Mouse (Mus musculus): ENCODE measurements around the gene Tnni2. TPM values are rescaled to one million over a fixed set of nuclear protein-coding genes. Genes with fewer than 3 reads are reported as not detected.
A peak's percentile ranks its signal among the peaks of the same experiment; 100 is the strongest.

Gene Tnni2
- polyA plus RNA-seq, 1 experiment from 2014 or later: 0.73 TPM

DNA sequence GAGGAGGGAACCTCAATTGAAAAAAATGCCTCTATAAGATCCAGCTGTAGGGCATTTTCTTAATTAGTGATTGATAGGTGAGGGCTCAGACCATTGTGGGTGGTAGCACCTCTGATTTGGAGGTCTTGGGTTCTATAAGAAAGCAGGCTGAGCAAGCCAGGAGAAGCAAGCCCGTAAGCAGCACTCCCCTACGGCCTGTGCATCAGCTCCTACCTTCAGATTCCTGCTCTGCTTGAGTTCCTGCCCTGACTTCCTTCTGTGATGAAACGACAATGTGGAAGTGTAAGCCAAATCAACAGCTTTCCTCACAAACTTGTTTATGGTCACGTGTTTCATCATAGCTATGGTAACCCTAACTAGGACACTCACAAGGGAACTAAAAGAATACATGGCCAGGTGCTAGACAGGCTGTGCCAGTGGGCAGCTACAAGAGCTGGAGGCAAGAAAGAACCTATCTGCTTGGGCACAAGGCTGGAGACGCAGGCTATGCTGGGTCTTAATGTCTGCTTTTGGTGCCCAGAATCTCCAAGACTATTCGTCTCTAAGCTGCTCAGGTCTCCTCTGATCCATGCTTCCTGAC, 7.5 kb downstream of the Tnni2 start:
- no peaks in the 10 kb centered on the region for H3K4me1 ChIP-seq
- no peaks in the 10 kb centered on the region for H3K27me3 ChIP-seq
- H3K27ac ChIP-seq (replicated peaks): no peak overlapping the region
- H3K9me3 ChIP-seq: no peaks in the 10 kb centered on the region
- no peaks in the 10 kb centered on the region for H3K36me3 ChIP-seq
- WGBS: 79% methylated on average over 6 of the region's 6 CpGs
- no peak for ATAC-seq (replicated peaks)
- H3K4me2 ChIP-seq (replicated peaks): no peak overlapping the region
- no peak overlapping the region for H3K4me3 ChIP-seq
- H3K9ac ChIP-seq (replicated peaks): no peak overlapping the region

DNA sequence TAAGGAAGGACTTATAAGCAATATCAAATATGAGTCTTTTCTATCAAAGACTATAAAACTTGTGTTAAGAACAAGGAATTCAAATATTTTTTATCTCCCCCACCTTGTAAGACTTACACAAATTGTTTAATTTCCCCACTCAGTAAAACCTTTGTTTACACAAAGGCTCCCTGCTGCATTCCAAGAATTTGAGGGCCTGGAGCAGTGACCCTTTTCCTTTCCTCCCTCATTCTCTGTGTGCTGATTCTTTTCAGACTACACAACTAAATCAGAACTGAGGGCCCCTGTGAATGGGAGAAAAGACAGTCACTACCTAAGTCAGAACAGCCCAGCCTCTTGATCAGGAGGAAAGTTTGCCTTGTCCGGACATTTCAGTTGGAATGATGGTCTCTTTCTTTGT, 13.1 kb downstream of the Tnni2 start:
- H3K4me2 ChIP-seq (replicated peaks): no peak overlapping the region
- WGBS: 16% methylated on average over 1 of the region's 1 CpGs
- H3K9me3 ChIP-seq: no peaks in the 10 kb centered on the region
- no peaks in the 10 kb centered on the region for H3K36me3 ChIP-seq
- H3K27me3 ChIP-seq: no peaks in the 10 kb centered on the region
- no peak overlapping the region for H3K27ac ChIP-seq (replicated peaks)
- peaks cover 16% of the 10 kb centered on the region for H3K4me1 ChIP-seq
- ATAC-seq (replicated peaks): no peak
- no peak overlapping the region for H3K4me3 ChIP-seq
- no peak overlapping the region for H3K9ac ChIP-seq (replicated peaks)

DNA sequence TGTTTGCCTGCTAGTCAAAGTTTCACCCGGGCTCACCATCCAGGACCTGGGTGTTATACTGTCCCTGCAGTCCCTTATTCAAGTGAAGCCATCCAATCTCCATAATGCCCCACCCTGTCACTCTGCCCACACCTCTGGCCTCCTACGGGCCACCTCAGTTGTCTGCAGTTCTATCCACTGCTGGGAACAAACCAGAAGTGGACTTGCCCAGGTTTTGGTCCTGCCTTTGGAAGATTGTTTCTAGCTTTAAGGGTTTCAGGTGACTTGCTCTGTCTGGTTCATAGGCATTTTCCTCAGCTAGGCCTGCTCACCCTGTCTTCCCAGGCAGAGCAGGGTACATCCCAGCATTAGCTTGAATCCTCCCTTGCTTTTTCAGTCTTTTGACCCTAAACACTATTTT, 13.6 kb downstream of the Tnni2 start:
- Histone ChIP-seq H3K27me3 (no peaks in the 10 kb centered on the region), H3K4me3 (no peak overlapping the region), H3K9ac (replicated peaks) (no peak overlapping the region), H3K27ac (replicated peaks) (0 out of 2 replicates have a peak overlapping the region, but pooled peaks have one; percentile 13), H3K4me1 (peaks cover 16% of the 10 kb centered on the region), H3K9me3 (no peaks in the 10 kb centered on the region), H3K4me2 (replicated peaks) (no peak overlapping the region), H3K36me3 (no peaks in the 10 kb centered on the region)
- 43% methylated on average over 2 of the region's 2 CpGs for WGBS
- no peak for ATAC-seq (replicated peaks)

DNA sequence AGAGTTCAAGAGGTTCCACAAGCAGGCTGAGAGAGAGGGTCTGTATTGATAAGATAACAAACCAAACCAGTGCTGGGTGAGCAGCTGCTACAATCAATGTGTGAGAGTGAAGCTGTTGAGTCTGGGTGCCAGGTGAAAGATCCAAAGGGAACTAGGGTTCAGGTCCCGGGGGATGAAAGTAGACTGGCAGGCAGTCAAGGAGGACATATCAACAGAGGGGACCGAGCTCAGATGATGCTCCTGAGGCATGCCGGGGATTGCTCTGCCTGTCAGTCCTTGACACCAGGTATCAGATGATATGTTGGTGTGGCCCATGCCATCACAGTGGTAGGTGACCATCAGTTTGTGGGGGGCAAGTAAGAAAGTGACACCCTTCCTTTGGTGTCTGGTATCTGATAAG, 15.2 kb downstream of the Tnni2 start:
- Histone ChIP-seq H3K4me3 (no peak overlapping the region), H3K4me1 (peaks cover 16% of the 10 kb centered on the region), H3K9ac (replicated peaks) (no peak overlapping the region), H3K27ac (replicated peaks) (peak overlapping the region; percentile 81), H3K36me3 (no peaks in the 10 kb centered on the region), H3K4me2 (replicated peaks) (no peak overlapping the region), H3K27me3 (no peaks in the 10 kb centered on the region), H3K9me3 (no peaks in the 10 kb centered on the region)
- peak; percentile 32; the same call in 1 of the 2 replicates for ATAC-seq (replicated peaks)
- 84% methylated on average over 3 of the region's 3 CpGs for WGBS

DNA sequence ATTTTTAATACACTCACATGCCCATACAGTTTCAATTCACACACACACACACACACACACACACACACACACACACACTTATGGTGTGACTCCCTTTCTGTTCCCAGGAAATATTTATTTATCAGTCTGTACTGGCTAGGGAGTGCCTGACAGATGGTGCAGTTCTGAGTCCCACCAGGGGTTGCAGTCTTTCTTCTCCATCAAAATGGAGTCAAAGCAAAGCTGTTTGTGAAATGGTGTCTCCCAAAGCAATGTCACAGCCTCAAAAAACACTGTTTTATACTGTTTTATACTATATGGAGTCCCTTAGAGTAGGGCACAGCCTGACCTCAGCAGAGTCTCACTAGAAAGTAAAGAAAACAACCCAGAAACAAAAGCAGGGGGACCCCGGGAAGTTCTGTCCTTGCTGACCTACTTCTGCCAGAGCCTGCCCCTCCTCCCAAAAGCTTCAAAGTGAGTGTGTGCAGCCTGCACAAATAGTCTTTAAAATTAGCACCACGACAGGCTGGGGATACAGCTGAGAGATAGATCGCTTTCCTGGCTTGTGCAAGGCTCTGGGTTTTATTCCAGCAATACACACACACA, 15.7 kb downstream of the Tnni2 start:
- WGBS: 21% methylated on average over 3 of the region's 3 CpGs
- H3K9me3 ChIP-seq: no peaks in the 10 kb centered on the region
- ATAC-seq (replicated peaks): peak; percentile 86
- peak overlapping the region; percentile 81 for H3K27ac ChIP-seq (replicated peaks)
- H3K4me1 ChIP-seq: peaks cover 16% of the 10 kb centered on the region
- no peak overlapping the region for H3K9ac ChIP-seq (replicated peaks)
- H3K4me3 ChIP-seq: no peak overlapping the region
- H3K36me3 ChIP-seq: no peaks in the 10 kb centered on the region
- no peak overlapping the region for H3K4me2 ChIP-seq (replicated peaks)
- no peaks in the 10 kb centered on the region for H3K27me3 ChIP-seq

DNA sequence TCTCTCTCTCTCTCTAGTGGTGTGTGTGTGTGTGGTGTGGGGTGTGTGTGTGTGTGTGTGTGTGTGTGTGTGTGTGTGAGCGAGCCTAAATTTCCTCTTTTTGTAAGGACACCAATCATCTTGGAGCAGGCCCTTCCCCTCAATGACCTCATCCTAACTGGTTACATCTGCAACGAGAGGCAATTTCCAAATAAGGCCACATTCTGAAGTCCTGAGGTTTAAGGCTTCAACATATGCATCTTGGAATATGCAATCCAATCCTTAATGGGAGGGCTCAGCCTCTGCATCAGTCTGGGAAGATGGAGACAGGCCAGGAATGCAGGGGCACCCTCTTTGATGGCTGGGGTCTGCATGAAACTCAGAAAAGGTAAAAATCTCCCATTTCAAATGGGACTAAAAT, 16.4 kb downstream of the Tnni2 start:
- Histone ChIP-seq H3K4me3 (no peak overlapping the region), H3K4me2 (replicated peaks) (no peak overlapping the region), H3K36me3 (no peaks in the 10 kb centered on the region), H3K9me3 (no peaks in the 10 kb centered on the region), H3K9ac (replicated peaks) (no peak overlapping the region), H3K4me1 (peaks cover 16% of the 10 kb centered on the region), H3K27me3 (no peaks in the 10 kb centered on the region), H3K27ac (replicated peaks) (peak overlapping the region; percentile 81)
- WGBS: 40% methylated on average over 2 of the region's 2 CpGs
- ATAC-seq (replicated peaks): no peak

DNA sequence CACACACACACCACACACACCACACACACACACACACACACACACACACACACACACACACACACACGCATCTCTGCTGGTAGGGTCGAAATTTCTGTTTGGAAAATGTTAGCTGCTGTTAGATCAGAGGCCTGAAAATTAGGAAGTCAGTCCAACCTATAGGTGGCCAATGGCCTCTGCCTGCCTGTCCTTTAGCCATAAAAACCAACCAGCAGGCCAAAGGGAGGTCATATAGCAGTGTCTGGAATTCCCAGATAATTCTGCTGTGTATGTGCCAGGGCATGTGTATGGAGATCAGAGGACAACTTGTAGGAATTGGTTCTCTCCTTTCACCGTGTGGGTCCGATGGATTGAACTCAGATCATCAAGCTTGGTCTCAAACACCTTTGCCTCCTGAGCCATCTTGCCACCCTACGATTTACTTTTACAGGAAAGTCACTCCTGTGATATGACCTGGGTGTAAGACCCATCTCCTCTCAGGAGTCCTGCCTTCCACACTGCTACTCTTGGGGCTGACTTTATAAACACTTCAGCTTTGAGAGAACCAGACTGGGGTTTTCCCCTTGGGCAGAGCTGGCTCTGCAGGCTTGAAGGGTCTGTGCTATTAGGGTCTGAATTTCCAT, 17.2 kb downstream of the Tnni2 start:
- WGBS: 91% methylated on average over 5 of the region's 5 CpGs
- Histone ChIP-seq H3K9me3 (no peaks in the 10 kb centered on the region), H3K27me3 (no peaks in the 10 kb centered on the region), H3K4me2 (replicated peaks) (no peak overlapping the region), H3K4me3 (no peak overlapping the region), H3K36me3 (no peaks in the 10 kb centered on the region), H3K27ac (replicated peaks) (no peak overlapping the region), H3K9ac (replicated peaks) (no peak overlapping the region), H3K4me1 (peaks cover 16% of the 10 kb centered on the region)
- no peak for ATAC-seq (replicated peaks)

DNA sequence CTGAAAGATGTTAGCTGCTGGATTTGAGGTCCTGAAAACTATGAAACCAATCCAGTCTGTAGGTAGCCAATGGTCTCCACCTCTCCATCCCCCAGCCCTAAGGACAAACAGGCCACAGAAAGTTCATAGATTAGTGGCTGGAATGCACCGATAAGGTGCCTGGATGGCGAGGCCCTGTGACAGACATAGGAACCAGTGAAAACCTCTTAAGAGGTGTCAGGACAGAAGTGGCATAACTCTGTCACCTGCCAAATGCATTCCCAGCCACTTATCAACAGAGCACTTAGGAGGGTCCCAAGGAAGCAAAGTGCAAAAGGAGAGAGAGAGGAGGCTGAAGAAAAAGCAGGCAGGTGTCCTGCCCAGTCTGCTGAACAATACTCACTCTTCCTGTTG, 17.7 kb downstream of the Tnni2 start:
- ATAC-seq (replicated peaks): no peak
- Histone ChIP-seq H3K9ac (replicated peaks) (no peak overlapping the region), H3K4me2 (replicated peaks) (no peak overlapping the region), H3K4me1 (peaks cover 16% of the 10 kb centered on the region), H3K27me3 (no peaks in the 10 kb centered on the region), H3K4me3 (no peak overlapping the region), H3K9me3 (no peaks in the 10 kb centered on the region), H3K36me3 (no peaks in the 10 kb centered on the region), H3K27ac (replicated peaks) (no peak overlapping the region)
- WGBS: 91% methylated on average over 2 of the region's 2 CpGs

DNA sequence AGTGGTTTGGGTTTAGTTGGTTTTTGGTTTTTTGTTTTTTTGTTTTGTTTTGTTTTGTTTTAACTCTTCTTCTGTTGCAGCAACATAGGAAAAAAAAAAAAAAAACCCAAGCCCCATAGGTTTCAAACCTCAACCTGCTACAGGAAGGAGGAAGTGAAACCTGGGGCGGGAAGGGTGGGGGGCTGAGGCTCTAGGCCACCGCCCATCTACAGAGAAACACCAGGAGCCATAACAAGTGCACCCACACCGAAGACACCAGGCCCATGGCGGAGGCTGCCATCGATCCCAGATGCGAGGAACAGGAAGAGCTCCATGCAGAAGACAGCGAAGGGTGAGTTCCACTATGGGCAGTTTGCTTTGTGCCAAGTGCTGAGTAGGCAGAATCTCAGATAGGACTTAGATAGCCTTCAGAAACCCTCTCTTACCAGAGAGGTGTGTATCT, 19.0 kb downstream of the Tnni2 start, which contains the start of gene Lsp1:
TSS of gene Lsp1 (plus strand) at position 174 of the 442 bp plus-strand sequence.
- Histone ChIP-seq H3K9ac (replicated peaks) (no peak within 1 kb of the TSS), H3K27ac (replicated peaks) (no peak within 1 kb of the TSS), H3K9me3 (no peaks in the 10 kb centered on the region), H3K4me3 (no peak within 1 kb of the TSS), H3K27me3 (no peaks in the 10 kb centered on the region), H3K4me2 (replicated peaks) (no peak within 1 kb of the TSS), H3K4me1 (peaks cover 16% of the 10 kb centered on the region), H3K36me3 (no peaks in the 10 kb centered on the region)
- WGBS: 93% methylated on average over 7 of the region's 7 CpGs
- no peak for ATAC-seq (replicated peaks)

DNA sequence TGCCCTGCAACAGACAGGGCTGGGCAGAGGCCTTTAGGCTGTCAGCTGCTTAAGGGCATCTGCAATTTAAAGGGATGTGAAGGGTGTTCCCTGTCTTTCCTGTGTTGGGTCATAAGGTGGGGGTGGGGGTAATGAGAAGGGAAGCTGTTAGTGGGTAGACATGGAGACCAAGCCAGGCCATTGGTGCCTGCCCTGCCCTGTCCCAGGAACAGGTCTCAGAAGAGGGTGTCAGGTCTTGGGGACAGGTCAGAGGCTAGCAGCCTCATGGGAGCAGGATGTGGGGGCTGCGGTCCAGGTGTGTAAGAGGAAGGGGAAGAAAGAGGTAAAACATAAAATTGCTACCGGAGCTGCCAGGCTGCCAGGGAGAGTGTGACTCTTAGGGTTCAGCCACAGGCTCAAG, 19.8 kb downstream of the Tnni2 start:
- Histone ChIP-seq H3K27ac (replicated peaks) (no peak overlapping the region), H3K4me2 (replicated peaks) (no peak overlapping the region), H3K9ac (replicated peaks) (no peak overlapping the region), H3K9me3 (no peaks in the 10 kb centered on the region), H3K4me1 (peaks cover 16% of the 10 kb centered on the region), H3K36me3 (no peaks in the 10 kb centered on the region), H3K27me3 (no peaks in the 10 kb centered on the region), H3K4me3 (no peak overlapping the region)
- ATAC-seq (replicated peaks): no peak
- WGBS: 89% methylated on average over 2 of the region's 2 CpGs

DNA sequence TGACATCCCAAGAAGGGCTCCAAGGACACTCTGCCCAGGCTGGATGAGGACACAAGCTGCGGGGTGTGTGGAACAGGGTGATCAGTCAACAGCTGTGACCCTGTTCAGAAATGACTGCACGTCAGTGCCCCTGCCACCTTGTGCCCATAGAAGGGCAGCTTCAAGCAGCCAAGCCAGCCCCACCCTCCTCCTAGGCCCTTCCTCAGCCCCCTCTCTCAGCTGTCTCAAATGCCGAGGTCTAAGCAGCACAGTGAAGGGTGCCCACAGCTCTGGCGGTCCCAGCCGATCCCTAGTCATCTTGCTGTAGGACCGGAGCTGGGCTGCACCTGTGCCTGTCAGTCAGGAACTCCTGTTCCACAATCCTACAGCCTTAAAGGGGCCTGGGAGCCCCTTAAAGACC, 20.6 kb downstream of the Tnni2 start:
- ATAC-seq (replicated peaks): no peak
- H3K4me3 ChIP-seq: no peak overlapping the region
- peaks cover 10% of the 10 kb centered on the region for H3K4me1 ChIP-seq
- H3K9me3 ChIP-seq: no peaks in the 10 kb centered on the region
- H3K27ac ChIP-seq (replicated peaks): no peak overlapping the region
- H3K36me3 ChIP-seq: no peaks in the 10 kb centered on the region
- H3K27me3 ChIP-seq: no peaks in the 10 kb centered on the region
- H3K4me2 ChIP-seq (replicated peaks): no peak overlapping the region
- H3K9ac ChIP-seq (replicated peaks): no peak overlapping the region
- 82% methylated on average over 6 of the region's 6 CpGs for WGBS

DNA sequence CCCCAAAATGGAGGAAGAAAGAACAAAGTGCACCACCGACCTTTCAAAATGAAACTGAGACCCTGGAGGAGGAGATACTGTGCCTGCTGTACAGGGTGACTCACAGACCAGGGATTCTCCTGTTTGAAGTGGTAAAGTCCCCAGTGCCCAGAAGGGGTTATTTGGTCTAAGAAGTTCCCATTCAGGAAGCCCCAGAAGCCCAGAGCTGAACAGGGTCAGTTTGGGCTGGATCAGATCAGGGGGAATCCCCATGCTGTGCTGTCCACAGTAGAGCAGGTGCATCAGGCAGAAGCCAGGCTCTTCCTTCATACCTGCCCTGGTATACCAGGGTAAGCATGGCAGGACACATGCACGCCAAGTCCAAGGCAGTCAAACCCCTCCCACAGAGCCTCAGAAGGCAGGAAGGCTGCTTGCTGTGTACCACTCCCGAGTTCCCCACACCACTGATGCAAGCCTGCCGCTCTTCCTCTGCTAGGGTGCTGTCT, 21.0 kb downstream of the Tnni2 start:
- H3K9ac ChIP-seq (replicated peaks): no peak overlapping the region
- H3K9me3 ChIP-seq: no peaks in the 10 kb centered on the region
- H3K4me3 ChIP-seq: no peak overlapping the region
- H3K36me3 ChIP-seq: no peaks in the 10 kb centered on the region
- H3K27me3 ChIP-seq: no peaks in the 10 kb centered on the region
- no peak overlapping the region for H3K4me2 ChIP-seq (replicated peaks)
- ATAC-seq (replicated peaks): no peak
- H3K27ac ChIP-seq (replicated peaks): no peak overlapping the region
- H3K4me1 ChIP-seq: peaks cover 5% of the 10 kb centered on the region
- 72% methylated on average over 4 of the region's 4 CpGs for WGBS

Data from forebrain, embryonic 15.5 days (tissue).